Mouse (Mus musculus) heart, postnatal 4 days (tissue): ENCODE measurements around the gene Ric3. TPM values are rescaled to one million over a fixed set of nuclear protein-coding genes. Genes with fewer than 3 reads are reported as not detected.

Source experiments
- DNase-seq: peaks from one replicate; pipeline ENCODE4 v3.0.0; 2021
- total RNA-seq, 2 experiments: library from RNA; stranded (reverse); gene quantifications; 2 replicates each; pipeline ENCODE4 v1.2.3; 2021

Ric3 gene
- total RNA-seq, 2 experiments from 2014 or later: 0.74 to 0.77 TPM

GRCm38 (mm10) chr7:109045876-109046275 lies 37.3 kb downstream of the Ric3 start:
- DNase-seq: no peak

- DNase-seq: no peak
These were observed 43.7 kb downstream of the Ric3 start for GRCm38 (mm10) chr7:109039445-109039844.

GRCm38 (mm10) chr7:109038987-109039386 lies 44.1 kb downstream of the Ric3 start:
- no peak for DNase-seq

GRCm38 (mm10) chr7:109038121-109038735 lies 44.9 kb downstream of the Ric3 start:
- no peak for DNase-seq

- no peak for DNase-seq
These were observed 51.1 kb downstream of the Ric3 start for GRCm38 (mm10) chr7:109032054-109032453.

DNA sequence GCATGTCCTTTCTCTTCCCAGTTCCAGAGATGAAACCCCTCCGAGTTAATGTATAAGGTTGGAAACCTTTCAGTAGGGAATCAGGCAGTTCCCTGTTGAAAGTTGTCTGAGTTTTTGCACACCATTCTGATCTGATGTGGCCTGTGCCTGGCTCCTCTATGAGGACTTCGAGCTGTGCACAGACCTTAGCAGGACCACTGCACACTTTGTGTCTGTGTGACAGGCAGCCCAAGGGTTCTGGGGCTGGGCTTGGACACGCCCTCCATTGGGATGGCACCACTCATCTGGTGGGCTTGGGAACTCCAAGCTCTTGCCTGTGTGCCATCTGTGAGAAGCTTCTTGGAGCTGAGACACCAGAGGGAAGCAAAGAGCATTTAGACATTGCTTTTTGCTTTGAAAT lies 51.8 kb downstream of the Ric3 start:
- DNase-seq: no peak

DNA sequence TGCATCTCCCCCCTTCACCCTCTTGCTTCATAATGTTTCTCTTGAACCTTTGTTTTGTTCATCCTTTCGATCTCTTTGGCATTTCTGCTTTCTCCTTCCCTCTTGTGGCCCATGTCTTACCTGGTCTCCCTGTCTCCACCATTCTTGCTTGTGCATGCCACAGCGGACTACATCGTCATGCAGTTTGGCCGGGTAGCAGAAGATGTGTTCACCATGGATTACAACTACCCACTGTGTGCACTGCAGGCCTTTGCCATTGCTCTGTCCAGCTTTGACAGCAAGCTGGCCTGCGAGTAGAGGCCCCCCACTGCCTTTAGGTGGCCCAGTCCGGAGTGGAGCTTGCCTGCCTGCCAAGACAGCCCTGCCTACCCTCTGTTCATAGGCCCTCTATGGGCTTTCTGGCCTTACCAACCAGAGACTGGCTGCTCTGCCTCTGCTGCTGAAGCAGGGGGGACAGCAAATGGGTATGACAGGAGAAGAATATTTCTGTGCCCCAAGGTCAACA lies 53.1 kb downstream of the Ric3 start:
- no peak for DNase-seq

DNA sequence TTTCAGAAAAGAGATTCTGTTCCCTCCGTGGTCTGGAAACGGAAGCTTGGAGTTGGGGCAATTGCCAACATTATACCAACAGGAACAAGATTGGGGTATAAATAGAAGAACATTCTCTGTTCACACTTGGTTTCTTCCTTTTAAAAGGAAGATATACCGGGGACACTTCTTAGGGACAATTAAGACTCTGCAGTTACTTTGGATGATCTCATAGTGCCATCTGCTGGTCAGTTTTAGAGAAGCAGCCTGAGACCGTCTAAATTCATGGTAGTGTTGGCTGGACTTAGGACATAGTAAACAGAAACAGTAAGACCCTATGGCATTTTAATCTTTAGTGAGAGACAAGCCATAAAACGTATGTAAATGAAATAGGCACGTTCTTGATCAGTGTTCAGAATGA lies 54.9 kb downstream of the Ric3 start:
- peak; percentile 64 for DNase-seq

DNA sequence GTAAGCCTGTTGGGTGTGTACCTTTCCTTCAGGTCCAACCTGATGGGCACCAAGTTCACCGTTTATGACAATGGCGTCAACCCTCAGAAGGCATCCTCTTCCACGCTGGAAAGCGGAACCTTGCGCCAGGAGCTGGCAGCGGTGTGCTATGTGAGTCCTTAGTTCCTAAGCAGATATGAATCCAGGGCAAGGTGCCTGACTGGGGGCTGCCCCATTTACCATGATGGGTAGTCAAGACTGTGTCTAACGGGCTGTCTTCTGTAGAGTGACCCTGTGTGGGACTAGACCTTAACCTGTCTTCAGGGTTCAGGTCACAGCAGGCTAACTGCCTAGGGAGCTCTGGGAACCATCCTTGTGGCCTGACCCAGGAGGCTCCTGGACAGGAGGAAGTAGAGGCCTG lies 55.4 kb downstream of the Ric3 start:
- no peak for DNase-seq

GRCm38 (mm10) chr7:109026976-109027375 lies 56.2 kb downstream of the Ric3 start:
- DNase-seq: no peak

DNA sequence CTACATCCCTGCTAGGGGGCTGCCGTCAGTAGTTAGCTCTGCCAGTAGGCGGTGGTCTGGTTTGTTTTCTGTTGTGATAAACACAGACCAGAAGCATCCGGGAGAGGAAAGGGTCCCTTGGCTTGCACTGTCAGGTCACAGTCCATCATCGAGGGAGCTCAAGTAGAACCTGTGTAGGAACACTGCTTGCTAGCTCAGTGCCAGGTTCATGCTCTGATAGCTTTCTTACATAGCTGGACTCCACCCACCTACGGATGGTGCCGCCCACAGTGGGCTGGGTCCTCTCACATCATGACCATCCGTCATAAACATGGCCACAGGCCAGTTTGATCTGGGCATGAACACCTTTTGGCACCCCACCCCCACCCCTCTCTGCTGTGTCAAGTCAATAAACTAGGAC lies 57.4 kb downstream of the Ric3 start:
- DNase-seq: no peak

- DNase-seq: peak; percentile 72
These were observed 61.7 kb downstream of the Ric3 start for GRCm38 (mm10) chr7:109021428-109021827.

- no peak for DNase-seq
These were observed 63.9 kb downstream of the Ric3 start for GRCm38 (mm10) chr7:109019243-109019642.

- no peak for DNase-seq
These were observed 66.7 kb downstream of the Ric3 start for GRCm38 (mm10) chr7:109016378-109016923.

DNA sequence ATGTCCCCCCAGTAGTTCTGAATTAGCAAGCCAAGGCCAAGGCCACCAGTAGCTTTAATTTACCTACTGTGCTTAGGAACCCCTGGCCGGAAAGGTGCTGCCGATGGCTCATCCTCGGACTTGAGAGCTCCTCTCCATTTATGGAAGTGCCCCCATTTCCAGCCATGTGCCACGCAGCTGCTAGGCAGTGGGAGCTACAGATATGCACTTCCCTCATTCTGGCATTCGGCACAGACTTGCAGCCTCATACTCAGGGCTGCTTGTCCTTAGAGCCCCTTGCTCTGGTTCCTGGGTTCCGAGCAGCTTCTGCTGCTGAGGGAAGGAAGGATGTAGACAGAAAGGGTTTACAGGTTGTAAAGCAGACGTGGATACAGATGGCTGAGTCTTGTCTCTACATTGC lies 68.3 kb downstream of the Ric3 start:
- no peak for DNase-seq

- no peak for DNase-seq
These were observed 70.0 kb downstream of the Ric3 start for GRCm38 (mm10) chr7:109012998-109013625.

DNA sequence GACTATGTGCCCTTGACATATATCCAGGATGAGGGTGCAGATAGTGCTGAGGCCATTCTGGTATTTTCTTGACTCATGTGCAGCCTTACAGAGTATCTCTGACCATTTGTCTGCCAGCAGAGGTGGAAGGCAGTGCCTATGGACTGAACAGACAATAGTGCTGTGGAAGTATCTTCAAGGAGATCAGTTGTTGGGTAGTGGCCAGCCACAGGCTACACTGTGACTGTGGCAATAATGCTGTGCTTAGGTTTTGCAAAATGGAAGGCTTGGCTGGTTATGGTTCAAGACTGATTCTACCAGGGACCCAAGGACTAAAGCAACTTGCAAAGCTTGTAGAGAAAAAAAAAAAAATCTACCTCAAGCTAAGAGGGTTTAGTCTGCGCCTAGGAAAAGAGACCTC lies 70.6 kb downstream of the Ric3 start:
- no peak for DNase-seq

GRCm38 (mm10) chr7:109011596-109012180 lies 71.4 kb downstream of the Ric3 start:
- DNase-seq: no peak

DNA sequence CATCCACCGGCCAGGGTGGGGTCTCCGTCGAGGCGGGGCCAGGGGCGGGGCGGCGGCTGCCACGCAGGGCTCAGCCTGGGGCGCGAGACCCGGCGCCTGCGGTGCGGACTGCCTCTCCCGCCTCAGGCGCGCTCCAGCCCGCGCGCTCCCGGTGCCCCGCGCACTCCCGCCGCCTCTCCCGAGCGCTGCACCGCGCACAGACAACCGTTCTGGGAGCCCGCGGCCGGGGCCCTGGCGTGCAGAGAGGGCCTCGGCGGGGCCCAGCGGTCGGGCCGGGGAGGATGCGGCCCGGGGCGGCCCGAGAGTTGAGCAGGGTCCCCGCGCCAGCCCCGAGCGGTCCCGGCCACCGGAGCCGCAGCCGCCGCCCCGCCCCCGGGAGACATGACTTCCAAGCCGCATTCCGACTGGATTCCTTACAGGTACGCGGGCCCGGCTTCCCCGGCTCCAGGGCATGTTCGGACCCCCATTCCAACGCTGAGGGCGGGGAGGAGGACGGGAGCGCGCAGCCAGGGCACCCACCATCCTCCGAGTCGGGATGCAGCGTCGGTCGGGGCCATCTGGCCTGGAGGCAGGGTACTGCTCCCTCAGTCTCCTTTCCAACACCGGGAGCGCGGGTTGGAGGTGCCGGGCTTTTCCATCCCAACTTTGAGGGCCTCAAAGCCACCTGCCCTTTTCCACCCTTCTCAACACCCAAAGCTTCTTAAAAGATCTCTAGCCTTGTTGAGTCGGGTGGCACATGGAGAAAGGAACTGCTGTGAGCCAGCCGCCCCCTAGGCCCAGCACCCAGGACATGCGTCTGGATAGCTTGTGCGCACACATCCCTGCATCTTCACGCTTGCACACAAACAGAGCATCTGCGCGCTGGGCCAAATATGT lies 72.2 kb downstream of the Ric3 start:
- DNase-seq: no peak

DNA sequence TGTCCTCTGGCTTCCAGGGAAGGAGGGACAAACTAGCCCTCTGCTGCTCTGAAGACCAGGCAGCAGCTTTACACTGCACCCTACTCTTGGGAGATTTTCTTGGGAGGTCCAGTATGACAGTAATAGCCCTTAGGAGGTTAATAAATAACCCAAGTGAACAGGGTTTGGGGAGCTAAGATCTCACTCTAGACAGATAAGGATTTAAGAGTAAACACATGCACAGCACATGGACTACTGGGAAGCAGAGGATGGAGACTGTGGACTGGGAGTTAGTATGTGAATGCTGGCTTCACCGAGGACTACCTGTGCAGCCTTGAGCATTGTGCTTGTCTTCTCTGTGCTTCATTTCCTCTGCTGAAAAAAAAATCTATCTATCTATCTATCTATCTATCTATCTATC lies 73.9 kb downstream of the Ric3 start:
- no peak for DNase-seq

DNA sequence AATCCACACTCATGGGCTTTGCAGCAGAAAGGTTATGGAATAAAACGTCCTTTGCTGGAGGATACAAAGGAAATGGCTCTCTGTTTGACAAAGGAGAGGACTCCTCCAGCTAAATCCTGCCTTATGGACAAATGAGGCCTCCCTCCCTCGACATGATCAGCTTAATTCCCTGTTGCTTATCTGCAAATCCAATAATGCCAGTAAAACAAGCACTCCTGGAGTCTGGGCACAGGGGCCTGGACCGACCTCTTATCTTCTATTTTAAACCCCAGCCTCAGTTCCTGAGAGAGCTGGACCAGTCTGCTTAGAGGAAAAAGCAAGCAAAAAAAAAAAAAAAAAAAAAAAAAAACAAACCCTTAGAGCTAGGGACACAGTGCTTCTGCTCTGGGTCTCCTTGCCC lies 79.5 kb downstream of the Ric3 start:
- no peak for DNase-seq

GRCm38 (mm10) chr7:109001971-109002370 lies 81.2 kb downstream of the Ric3 start:
- no peak for DNase-seq
